Mouse (Mus musculus) A20 (cell line): Measurements from ENCODE around the gene Ctsk.

Source experiments
- DNase-seq: peaks from one replicate; pipeline ENCODE4 v3.0.0-alpha.2; 2011; ENCODE audit warnings: low read depth, low spot score

Gene Ctsk

DNA sequence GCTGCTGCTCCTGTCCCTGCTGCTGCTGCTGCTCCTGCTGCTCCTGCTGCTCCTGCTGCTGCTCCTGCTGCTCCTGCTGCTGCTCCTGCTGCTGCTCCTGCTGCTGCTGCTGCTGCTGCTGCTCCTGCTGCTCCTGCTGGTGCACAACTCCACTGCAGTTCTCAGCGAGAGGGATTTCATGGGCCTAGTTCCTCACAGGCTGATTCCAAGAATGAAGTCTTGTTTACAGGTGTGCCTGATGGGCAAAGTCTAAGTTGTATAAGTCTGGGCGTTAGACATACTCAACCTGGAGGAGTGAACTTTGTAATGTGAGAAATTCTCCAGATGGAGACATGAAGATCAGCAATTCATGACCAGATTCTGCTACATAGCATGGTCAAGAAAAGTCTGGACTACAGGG, 25.6 kb downstream of the Ctsk start:
- DNase-seq = no peak

GRCm38 (mm10) chr3:95526111-95526510, 27.1 kb downstream of the Ctsk start:
- no peak for DNase-seq

DNA sequence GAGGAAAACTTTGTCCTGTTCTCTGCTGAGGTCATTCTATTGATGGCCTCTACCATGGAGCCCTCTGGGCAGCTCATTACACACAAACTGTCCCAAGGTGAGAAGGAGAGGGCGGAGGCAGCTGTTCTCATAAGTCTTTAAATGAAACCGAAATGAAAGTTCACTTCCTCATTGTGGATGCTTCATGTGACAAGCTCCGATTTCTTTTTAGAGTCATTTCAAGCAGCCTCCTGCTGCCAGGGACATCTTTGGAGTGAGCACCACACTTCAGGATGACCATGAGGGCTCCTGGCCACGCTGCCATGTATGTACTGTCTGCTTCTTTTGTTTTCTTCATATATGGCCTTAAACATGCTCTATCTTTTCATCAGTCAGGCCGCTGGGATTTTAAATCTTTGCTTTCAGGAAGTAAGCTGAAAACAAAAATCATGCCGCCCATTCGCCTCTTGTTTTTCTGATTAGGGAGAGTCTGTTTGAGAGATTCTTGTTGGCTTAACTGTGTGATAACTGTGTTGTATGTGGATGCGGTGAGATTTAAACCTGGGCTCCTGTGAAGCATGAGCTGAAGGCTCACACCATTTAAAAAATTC, 27.7 kb downstream of the Ctsk start, which contains the start of gene Ctss:
Gene Ctss (plus strand): TSS at position 165 of the 590 bp plus-strand sequence.
- DNase-seq = peak; percentile 89

GRCm38 (mm10) chr3:95529814-95530213, 30.8 kb downstream of the Ctsk start:
- DNase-seq = peak; percentile 67

DNA sequence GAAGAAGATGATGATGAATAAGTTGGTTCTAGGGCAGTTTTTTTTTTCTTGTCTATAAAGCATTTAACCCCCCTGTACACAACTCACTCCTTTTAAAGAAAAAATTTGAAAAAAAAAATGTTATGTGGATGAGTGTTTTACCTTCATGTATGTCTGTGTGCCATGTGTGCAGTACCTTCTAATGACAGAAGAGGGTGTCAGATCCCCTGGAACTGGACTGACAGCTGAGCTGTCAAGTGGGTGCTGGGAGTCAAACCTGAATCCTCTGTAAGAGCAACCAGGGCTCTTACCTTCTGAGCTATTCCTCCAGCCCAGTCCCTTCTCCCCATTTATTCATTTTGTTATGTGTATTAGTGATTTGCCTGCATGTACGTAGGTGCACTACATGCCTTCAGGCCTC, 32.0 kb downstream of the Ctsk start:
- DNase-seq = no peak

GRCm38 (mm10) chr3:95533364-95533763, 34.3 kb downstream of the Ctsk start:
- no peak for DNase-seq

- DNase-seq = peak; percentile 51
Measured at GRCm38 (mm10) chr3:95534927-95535326, 35.9 kb downstream of the Ctsk start.

DNA sequence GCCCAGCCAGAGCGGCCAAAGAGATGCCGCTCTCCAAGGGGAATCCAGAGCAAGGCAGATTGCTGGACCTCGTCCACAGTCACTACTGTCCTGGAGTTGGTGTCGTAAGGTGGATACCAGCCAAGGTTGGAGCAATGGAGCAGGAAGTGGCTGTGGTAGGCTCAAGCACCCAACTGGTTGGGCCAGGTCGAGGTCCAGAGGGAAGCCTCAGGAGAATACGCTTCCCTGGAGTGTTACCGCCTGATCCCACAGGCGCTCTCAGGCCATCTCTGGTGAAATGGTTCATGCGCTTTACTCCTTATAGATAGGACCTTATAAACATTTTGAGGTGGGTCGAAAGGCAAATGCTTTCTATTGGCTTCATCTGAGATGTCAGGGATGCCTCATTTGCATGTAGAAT, 39.9 kb downstream of the Ctsk start:
- peak; percentile 78 for DNase-seq

DNA sequence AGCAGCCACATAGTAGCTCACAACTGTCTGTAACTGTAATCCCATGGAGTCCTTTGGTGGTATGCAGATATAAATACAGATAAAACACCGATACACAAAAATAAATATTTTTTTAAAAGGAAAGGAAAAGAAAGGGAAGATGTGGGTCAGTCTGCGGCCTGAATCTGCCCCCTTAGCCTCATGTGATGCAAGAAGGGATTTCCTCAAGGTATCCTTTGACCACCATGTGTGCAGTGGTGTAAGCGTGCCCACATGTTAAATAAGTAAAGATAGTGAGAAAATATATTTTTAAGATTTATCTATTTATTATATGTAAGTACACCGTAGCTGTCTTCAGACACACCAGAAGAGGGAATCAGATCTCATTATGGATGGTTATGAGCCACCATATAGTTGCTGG, 40.8 kb downstream of the Ctsk start:
- no peak for DNase-seq

- peak; percentile 71 for DNase-seq
Measured at GRCm38 (mm10) chr3:95541186-95541585, 42.1 kb downstream of the Ctsk start.

DNA sequence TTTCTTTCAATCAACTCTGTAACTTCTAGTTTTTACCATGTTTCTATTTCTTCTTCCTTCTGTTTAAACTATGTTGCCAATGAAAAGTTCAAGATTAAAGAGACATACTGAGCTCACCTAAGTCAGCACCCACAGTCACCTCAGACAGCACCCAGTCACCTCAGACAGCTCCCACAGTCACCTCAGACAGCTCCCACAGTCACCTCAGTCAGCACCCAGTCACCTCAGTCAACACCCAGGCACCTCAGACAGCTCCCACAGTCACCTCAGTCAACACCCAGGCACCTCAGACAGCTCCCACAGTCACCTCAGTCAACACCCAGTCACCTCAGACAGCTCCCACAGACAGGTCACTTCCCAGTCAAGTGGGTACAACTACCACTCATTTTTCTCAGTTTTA, 43.1 kb downstream of the Ctsk start:
- no peak for DNase-seq

- DNase-seq = no peak
Measured at GRCm38 (mm10) chr3:95542981-95543380, 43.9 kb downstream of the Ctsk start.

GRCm38 (mm10) chr3:95550176-95550575, 51.1 kb downstream of the Ctsk start:
- no peak for DNase-seq

GRCm38 (mm10) chr3:95553986-95554385, 54.9 kb downstream of the Ctsk start:
- DNase-seq = no peak
